Mouse (Mus musculus) intestine, embryonic 15.5 days (tissue): ENCODE measurements around the gene Plin1. TPM values are rescaled to one million over a fixed set of nuclear protein-coding genes. Genes with fewer than 3 reads are reported as not detected.

ENCODE experiments used
- ATAC-seq: fragments of 200-750 bp; cut with Nextera tagmentation; 2 replicates; pipeline ENCODE4 v1.8.0; 2017; ENCODE audit warnings: moderate TSS enrichment, moderate library complexity
- H3K27ac ChIP-seq: fragments of 300-500 bp; sonication (generic); 2 replicates; pipeline ENCODE4 v1.5.1; 2015; ENCODE audit warnings: mild to moderate bottlenecking, inconsistent platforms
- H3K27me3 ChIP-seq: fragments of 300-500 bp; sonication (generic); replicated peaks from 2 replicates; pipeline ENCODE4 v1.6.1; 2015; ENCODE audit warnings: inconsistent platforms
- H3K36me3 ChIP-seq: fragments of 300-500 bp; sonication (generic); 2 replicates; pipeline ENCODE4 v1.6.1; 2015; ENCODE audit warnings: inconsistent platforms
- H3K4me1 ChIP-seq: fragments of 300-500 bp; sonication (generic); replicated peaks from 2 replicates; pipeline ENCODE4 v1.6.1; 2015; ENCODE audit warnings: inconsistent platforms
- H3K4me2 ChIP-seq: fragments of 300-500 bp; sonication (generic); replicated peaks from 2 replicates; pipeline ENCODE4 v1.6.1; 2015; ENCODE audit warnings: mild to moderate bottlenecking, inconsistent platforms
- H3K4me3 ChIP-seq: fragments of 300-500 bp; sonication (generic); replicated peaks from 2 replicates; pipeline ENCODE4 v1.5.1; 2015; ENCODE audit warnings: inconsistent platforms
- H3K9ac ChIP-seq: fragments of 300-500 bp; sonication (generic); 2 replicates; pipeline ENCODE4 v1.6.1; 2015; ENCODE audit warnings: inconsistent platforms
- H3K9me3 ChIP-seq: fragments of 300-500 bp; sonication (generic); 2 replicates; pipeline ENCODE4 v1.6.1; 2016; ENCODE audit warnings: inconsistent platforms
- WGBS: fragments of 180-500 bp; shearing (Covaris S2); methylation state at CpG from one replicate; pipeline ENCODE4 v1.1.7; 2015; 5-methylcytosine and 5-hydroxymethylcytosine counted together
- polyA plus RNA-seq: library from polyadenylated mRNA; unstranded; fragments of >200 nt; fragmentation: Nextera tagmentation; extraction: Ambion mirVana; gene quantifications from 2 replicates; pipeline ENCODE4 v1.2.1, GENCODE M21; 2015

Gene Plin1
- polyA plus RNA-seq: 0.16 TPM in 1 of 2 replicates, not detected in the other

GRCm38 (mm10) chr7:79732622-79733021, at the start of gene Plin1:
TSS of gene Plin1 (minus strand) at chr7:79732903.
- ATAC-seq: no peak
- peaks cover 3% of the 10 kb centered on the region; the same call in 1 of the 2 replicates for H3K36me3 ChIP-seq
- no peak within 1 kb of the TSS for H3K9ac ChIP-seq
- no peak within 1 kb of the TSS for H3K27ac ChIP-seq
- no peaks in the 10 kb centered on the region for H3K9me3 ChIP-seq
- WGBS: 67% methylated on average over 4 of the region's 4 CpGs
- H3K27me3 ChIP-seq: no peaks in the 10 kb centered on the region
- H3K4me2 ChIP-seq: no peak within 1 kb of the TSS
- H3K4me3 ChIP-seq: no peak within 1 kb of the TSS
- 0 out of 2 replicates have a peak, but pooled peaks cover 8% of the 10 kb centered on the region for H3K4me1 ChIP-seq

GRCm38 (mm10) chr7:79782516-79782855, 49.8 kb upstream of the Plin1 start:
- no peaks in the 10 kb centered on the region for H3K9me3 ChIP-seq
- peaks cover 11% of the 10 kb centered on the region for H3K4me1 ChIP-seq
- ATAC-seq: no peak
- H3K4me3 ChIP-seq: no peak overlapping the region
- no peak overlapping the region for H3K9ac ChIP-seq
- no peak overlapping the region for H3K4me2 ChIP-seq
- H3K36me3 ChIP-seq: no peaks in the 10 kb centered on the region
- H3K27ac ChIP-seq: no peak overlapping the region
- WGBS: 87% methylated on average over 2 of the region's 2 CpGs
- 0 out of 2 replicates have a peak, but pooled peaks cover under 1% of the 10 kb centered on the region for H3K27me3 ChIP-seq

GRCm38 (mm10) chr7:79781826-79782515, 49.3 kb upstream of the Plin1 start:
- Histone ChIP-seq H3K27me3 (no peaks in the 10 kb centered on the region), H3K36me3 (no peaks in the 10 kb centered on the region), H3K27ac (no peak overlapping the region), H3K4me3 (no peak overlapping the region), H3K4me1 (peaks cover 11% of the 10 kb centered on the region), H3K9ac (no peak overlapping the region), H3K4me2 (no peak overlapping the region), H3K9me3 (no peaks in the 10 kb centered on the region)
- ATAC-seq: no peak
- 82% methylated on average over 11 of the region's 11 CpGs for WGBS

- 26% methylated on average over 16 of the region's 16 CpGs for WGBS
- Histone ChIP-seq H3K4me1 (peaks cover 11% of the 10 kb centered on the region), H3K4me2 (peak overlapping the region; percentile 65), H3K9me3 (no peaks in the 10 kb centered on the region), H3K4me3 (peak overlapping the region; percentile 27), H3K36me3 (no peaks in the 10 kb centered on the region), H3K27ac (no peak overlapping the region), H3K27me3 (no peaks in the 10 kb centered on the region), H3K9ac (peak overlapping the region; percentile 44)
- ATAC-seq: peak; percentile 75
These were observed 48.2 kb upstream of the Plin1 start for GRCm38 (mm10) chr7:79780647-79781626.

GRCm38 (mm10) chr7:79771561-79772512, 39.1 kb upstream of the Plin1 start:
- Histone ChIP-seq H3K9me3 (no peaks in the 10 kb centered on the region), H3K9ac (no peak overlapping the region), H3K36me3 (no peaks in the 10 kb centered on the region), H3K27me3 (no peaks in the 10 kb centered on the region), H3K4me1 (no peaks in the 10 kb centered on the region), H3K4me3 (no peak overlapping the region), H3K27ac (no peak overlapping the region), H3K4me2 (no peak overlapping the region)
- no peak for ATAC-seq
- 50% methylated on average over 15 of the region's 15 CpGs for WGBS

- 84% methylated on average over 3 of the region's 3 CpGs for WGBS
- H3K4me3 ChIP-seq: no peak overlapping the region
- ATAC-seq: no peak
- H3K36me3 ChIP-seq: no peaks in the 10 kb centered on the region
- H3K4me1 ChIP-seq: no peaks in the 10 kb centered on the region
- no peaks in the 10 kb centered on the region for H3K27me3 ChIP-seq
- no peak overlapping the region for H3K4me2 ChIP-seq
- no peak overlapping the region for H3K9ac ChIP-seq
- H3K9me3 ChIP-seq: no peaks in the 10 kb centered on the region
- H3K27ac ChIP-seq: no peak overlapping the region
These were observed 37.0 kb upstream of the Plin1 start for GRCm38 (mm10) chr7:79769664-79770063.

- H3K36me3 ChIP-seq: no peaks in the 10 kb centered on the region
- 48% methylated on average over 1 of the region's 1 CpGs for WGBS
These were observed 33.3 kb upstream of the Plin1 start for GRCm38 (mm10) chr7:79765991-79766390.

GRCm38 (mm10) chr7:79762106-79762505, 29.4 kb upstream of the Plin1 start:
- Histone ChIP-seq H3K36me3 (no peaks in the 10 kb centered on the region), H3K9me3 (no peaks in the 10 kb centered on the region), H3K27me3 (no peaks in the 10 kb centered on the region; the same call in 1 of the 2 replicates), H3K4me2 (no peak overlapping the region), H3K4me1 (no peaks in the 10 kb centered on the region), H3K9ac (no peak overlapping the region), H3K4me3 (no peak overlapping the region), H3K27ac (no peak overlapping the region)
- 65% methylated on average over 8 of the region's 8 CpGs for WGBS
- no peak for ATAC-seq

More at GRCm38 (mm10) chr7:79765991-79766390, 33.3 kb upstream of the Plin1 start:
- Histone ChIP-seq H3K4me3 (no peak overlapping the region), H3K27ac (no peak overlapping the region), H3K4me2 (no peak overlapping the region), H3K9ac (no peak overlapping the region), H3K9me3 (no peaks in the 10 kb centered on the region), H3K27me3 (no peaks in the 10 kb centered on the region), H3K4me1 (no peaks in the 10 kb centered on the region)
- no peak for ATAC-seq

GRCm38 (mm10) chr7:79761124-79761876, 28.6 kb upstream of the Plin1 start:
- Histone ChIP-seq H3K27ac (no peak overlapping the region), H3K4me3 (no peak overlapping the region), H3K4me1 (no peaks in the 10 kb centered on the region), H3K36me3 (no peaks in the 10 kb centered on the region), H3K9ac (no peak overlapping the region), H3K9me3 (no peaks in the 10 kb centered on the region), H3K27me3 (no peaks in the 10 kb centered on the region; the same call in 1 of the 2 replicates), H3K4me2 (no peak overlapping the region)
- no peak for ATAC-seq
- 68% methylated on average over 5 of the region's 5 CpGs for WGBS

- Histone ChIP-seq H3K27me3 (no peaks in the 10 kb centered on the region; the same call in 1 of the 2 replicates), H3K4me3 (no peak overlapping the region), H3K9ac (no peak overlapping the region), H3K36me3 (no peaks in the 10 kb centered on the region), H3K4me2 (no peak overlapping the region), H3K4me1 (no peaks in the 10 kb centered on the region), H3K9me3 (no peaks in the 10 kb centered on the region), H3K27ac (no peak overlapping the region)
- ATAC-seq: no peak
These were observed 27.1 kb upstream of the Plin1 start for GRCm38 (mm10) chr7:79759766-79760165.

- ATAC-seq: no peak
- no peak overlapping the region for H3K4me3 ChIP-seq
- no peak overlapping the region for H3K9ac ChIP-seq
- no peaks in the 10 kb centered on the region; the same call in 1 of the 2 replicates for H3K27me3 ChIP-seq
- H3K9me3 ChIP-seq: no peaks in the 10 kb centered on the region
- no peak overlapping the region for H3K27ac ChIP-seq
- 40% methylated on average over 6 of the region's 6 CpGs for WGBS
- H3K4me2 ChIP-seq: no peak overlapping the region
- no peaks in the 10 kb centered on the region for H3K36me3 ChIP-seq
- no peaks in the 10 kb centered on the region for H3K4me1 ChIP-seq
These were observed 25.5 kb upstream of the Plin1 start for GRCm38 (mm10) chr7:79758176-79758575.
